Mouse (Mus musculus): ENCODE results near the gene Jade2. TPM values are rescaled to one million over a fixed set of nuclear protein-coding genes. Genes with fewer than 3 reads are reported as not detected.
"Not testable (repeated sequence)": the region's sequence is repeated elsewhere in the genome, so short reads cannot be mapped to it uniquely, and the experiment has no call there.

The Jade2 gene
- polyA plus RNA-seq, 1 experiment = 24.2 TPM

GRCm38 (mm10) chr11:51809632-51810224, 47.7 kb downstream of the Jade2 start:
- no peak overlapping the region for H3K4me3 ChIP-seq (ENCODE audit: insufficient read depth, low read length)
- no peak for TF ChIP-seq CTCF (IDR thresholded peaks at IDR 0.05; ENCODE audit: extremely low read depth, insufficient read depth, low read length)
- TF ChIP-seq POLR2A (IDR thresholded peaks at IDR 0.05; ENCODE audit: extremely low read depth, insufficient read depth, low read length) = no peak
- no peak overlapping the region for H3K27ac ChIP-seq (ENCODE audit: insufficient read depth, low read length)
- no peaks in the 10 kb centered on the region for H3K4me1 ChIP-seq (ENCODE audit: control insufficient read depth, insufficient read depth, low read length)

- Histone ChIP-seq H3K4me3 (ENCODE audit: insufficient read depth, low read length) (no peak overlapping the region), H3K27ac (ENCODE audit: insufficient read depth, low read length) (no peak overlapping the region), H3K4me1 (ENCODE audit: control insufficient read depth, insufficient read depth, low read length) (no peaks in the 10 kb centered on the region)
- TF ChIP-seq POLR2A (IDR thresholded peaks at IDR 0.05; ENCODE audit: extremely low read depth, insufficient read depth, low read length) (no peak), CTCF (IDR thresholded peaks at IDR 0.05; ENCODE audit: extremely low read depth, insufficient read depth, low read length) (no peak)
Measured at GRCm38 (mm10) chr11:51807108-51807879, 50.2 kb downstream of the Jade2 start.

GRCm38 (mm10) chr11:51805221-51805981, 52.1 kb downstream of the Jade2 start:
- H3K4me3 ChIP-seq (ENCODE audit: insufficient read depth, low read length) = peak overlapping the region; percentile 40
- H3K27ac ChIP-seq (ENCODE audit: insufficient read depth, low read length) = no peak overlapping the region
- TF ChIP-seq CTCF (IDR thresholded peaks at IDR 0.05; ENCODE audit: extremely low read depth, insufficient read depth, low read length) = no peak
- peak; percentile 70; the same call in 1 of the 2 replicates for TF ChIP-seq POLR2A (IDR thresholded peaks at IDR 0.05; ENCODE audit: extremely low read depth, insufficient read depth, low read length)
- peaks cover 3% of the 10 kb centered on the region; the same call in 1 of the 2 replicates for H3K4me1 ChIP-seq (ENCODE audit: control insufficient read depth, insufficient read depth, low read length)

- H3K27ac ChIP-seq (ENCODE audit: insufficient read depth, low read length) = peak overlapping the region; percentile 53; the same call in 1 of the 2 replicates
- no peak overlapping the region for H3K4me3 ChIP-seq (ENCODE audit: insufficient read depth, low read length)
- peak; percentile 68; the same call in 1 of the 2 replicates for TF ChIP-seq POLR2A (IDR thresholded peaks at IDR 0.05; ENCODE audit: extremely low read depth, insufficient read depth, low read length)
- TF ChIP-seq CTCF (IDR thresholded peaks at IDR 0.05; ENCODE audit: extremely low read depth, insufficient read depth, low read length) = no peak
- peaks cover 3% of the 10 kb centered on the region; the same call in 1 of the 2 replicates for H3K4me1 ChIP-seq (ENCODE audit: control insufficient read depth, insufficient read depth, low read length)
Measured at GRCm38 (mm10) chr11:51800634-51801325, 56.7 kb downstream of the Jade2 start.

GRCm38 (mm10) chr11:51796272-51796671, 61.2 kb downstream of the Jade2 start:
- H3K27ac ChIP-seq (ENCODE audit: insufficient read depth, low read length) = no peak overlapping the region
- no peak overlapping the region for H3K4me3 ChIP-seq (ENCODE audit: insufficient read depth, low read length)
- TF ChIP-seq POLR2A (IDR thresholded peaks at IDR 0.05; ENCODE audit: extremely low read depth, insufficient read depth, low read length) (no peak), CTCF (IDR thresholded peaks at IDR 0.05; ENCODE audit: extremely low read depth, insufficient read depth, low read length) (no peak)
- peaks cover 3% of the 10 kb centered on the region; the same call in 1 of the 2 replicates for H3K4me1 ChIP-seq (ENCODE audit: control insufficient read depth, insufficient read depth, low read length)

- no peaks in the 10 kb centered on the region for H3K4me1 ChIP-seq (ENCODE audit: control insufficient read depth, insufficient read depth, low read length)
- TF ChIP-seq CTCF (IDR thresholded peaks at IDR 0.05; ENCODE audit: extremely low read depth, insufficient read depth, low read length) (no peak), POLR2A (IDR thresholded peaks at IDR 0.05; ENCODE audit: extremely low read depth, insufficient read depth, low read length) (no peak)
- no peak overlapping the region for H3K27ac ChIP-seq (ENCODE audit: insufficient read depth, low read length)
- no peak overlapping the region for H3K4me3 ChIP-seq (ENCODE audit: insufficient read depth, low read length)
Measured at GRCm38 (mm10) chr11:51790662-51791061, 66.8 kb downstream of the Jade2 start.

GRCm38 (mm10) chr11:51789735-51790134, 67.7 kb downstream of the Jade2 start:
- not testable (repeated sequence) for H3K4me1 ChIP-seq (ENCODE audit: control insufficient read depth, insufficient read depth, low read length); H3K27ac ChIP-seq (ENCODE audit: insufficient read depth, low read length)

GRCm38 (mm10) chr11:51785926-51786325, 71.5 kb downstream of the Jade2 start:
- TF ChIP-seq CTCF (IDR thresholded peaks at IDR 0.05; ENCODE audit: extremely low read depth, insufficient read depth, low read length) (peak; percentile 40), POLR2A (IDR thresholded peaks at IDR 0.05; ENCODE audit: extremely low read depth, insufficient read depth, low read length) (no peak)
- no peak overlapping the region for H3K27ac ChIP-seq (ENCODE audit: insufficient read depth, low read length)
- no peaks in the 10 kb centered on the region for H3K4me1 ChIP-seq (ENCODE audit: control insufficient read depth, insufficient read depth, low read length)
- H3K4me3 ChIP-seq (ENCODE audit: insufficient read depth, low read length) = no peak overlapping the region

More at GRCm38 (mm10) chr11:51789735-51790134, 67.7 kb downstream of the Jade2 start:
- H3K4me3 ChIP-seq (ENCODE audit: insufficient read depth, low read length) = not testable (repeated sequence)

- TF ChIP-seq POLR2A (IDR thresholded peaks at IDR 0.05; ENCODE audit: extremely low read depth, insufficient read depth, low read length) (no peak), CTCF (IDR thresholded peaks at IDR 0.05; ENCODE audit: extremely low read depth, insufficient read depth, low read length) (no peak)
- no peak overlapping the region for H3K4me3 ChIP-seq (ENCODE audit: insufficient read depth, low read length)
- H3K4me1 ChIP-seq (ENCODE audit: control insufficient read depth, insufficient read depth, low read length) = no peaks in the 10 kb centered on the region
Measured at GRCm38 (mm10) chr11:51782721-51783120, 74.7 kb downstream of the Jade2 start.

More at GRCm38 (mm10) chr11:51782721-51783120, 74.7 kb downstream of the Jade2 start:
- no peak overlapping the region for H3K27ac ChIP-seq (ENCODE audit: insufficient read depth, low read length)
